Mouse (Mus musculus) liver, adult 2 months (tissue): ENCODE measurements around the gene Mex3b. TPM values are rescaled to one million over a fixed set of nuclear protein-coding genes. Genes with fewer than 3 reads are reported as not detected.

Experiments used
- DNase-seq: peaks from one replicate; pipeline ENCODE4 v3.0.0-alpha.2; 2011; ENCODE audit warnings: low read depth, low spot score; ENCODE audit errors: extremely low read depth
- H3K27ac ChIP-seq: fragments of 200-500 bp; replicated peaks from 2 replicates; pipeline ENCODE4 v1.5.1; 2012; ENCODE audit warnings: low read depth, mild to moderate bottlenecking, control low read depth, inconsistent platforms, low read length; ENCODE audit not compliant: insufficient read depth
- H3K27me3 ChIP-seq: fragments of 200-500 bp; 2 replicates; pipeline ENCODE4 v1.6.1; 2012; ENCODE audit warnings: mild to moderate bottlenecking, moderate library complexity, low read length, inconsistent platforms; ENCODE audit not compliant: control insufficient read depth, insufficient read depth
- H3K36me3 ChIP-seq: fragments of 200-500 bp; 2 replicates; pipeline ENCODE4 v1.6.1; 2012; ENCODE audit warnings: low read length, inconsistent platforms; ENCODE audit not compliant: control insufficient read depth, insufficient read depth
- H3K4me1 ChIP-seq: fragments of 200-500 bp; 2 replicates; pipeline ENCODE4 v1.6.1; 2011; ENCODE audit warnings: low read length; ENCODE audit not compliant: control insufficient read depth, insufficient read depth
- H3K4me3 ChIP-seq: fragments of 200-500 bp; 2 replicates; pipeline ENCODE4 v1.5.1; 2011; ENCODE audit warnings: low read depth, mild to moderate bottlenecking, control low read depth, low read length, moderate library complexity; ENCODE audit not compliant: insufficient read depth
- H3K79me2 ChIP-seq: fragments of 200-500 bp; 2 replicates; pipeline ENCODE4 v1.6.1; 2012; ENCODE audit warnings: inconsistent platforms, mild to moderate bottlenecking, low read length, moderate library complexity; ENCODE audit not compliant: control insufficient read depth, insufficient read depth
- H3K9ac ChIP-seq: fragments of 200-500 bp; 2 replicates; pipeline ENCODE4 v1.6.1; 2012; ENCODE audit warnings: low read depth, mild to moderate bottlenecking, control low read depth, inconsistent platforms, low read length
- CTCF ChIP-seq: fragments of 200-500 bp; IDR thresholded peaks from 2 replicates; pipeline ENCODE4 v1.5.1; 2011; ENCODE audit warnings: low read depth, low read length, control low read depth
- POLR2A ChIP-seq: fragments of 200-500 bp; IDR thresholded peaks from 2 replicates; pipeline ENCODE4 v1.6.1; 2011; ENCODE audit warnings: low read length, control low read depth; ENCODE audit not compliant: insufficient read depth; ENCODE audit errors: extremely low read depth
- WGBS: fragments of 180-500 bp; shearing (Covaris S2); methylation state at CpG from one replicate; pipeline ENCODE4 v1.1.7; 2018; 5-methylcytosine and 5-hydroxymethylcytosine counted together
- polyA plus RNA-seq: library from polyadenylated mRNA; depleted of rRNA; stranded (reverse); fragments of >200 nt; gene quantifications from 2 replicates; pipeline ENCODE4 v1.2.3, GENCODE M21; 2012
- total RNA-seq: library from RNA; depleted of rRNA; stranded (reverse); fragments of >200 nt; gene quantifications from 2 replicates; pipeline ENCODE4 v1.2.3, GENCODE M21; 2014

The Mex3b gene
- total and polyA plus RNA-seq, 2 experiments, result 0.28 to 0.56 TPM

DNA sequence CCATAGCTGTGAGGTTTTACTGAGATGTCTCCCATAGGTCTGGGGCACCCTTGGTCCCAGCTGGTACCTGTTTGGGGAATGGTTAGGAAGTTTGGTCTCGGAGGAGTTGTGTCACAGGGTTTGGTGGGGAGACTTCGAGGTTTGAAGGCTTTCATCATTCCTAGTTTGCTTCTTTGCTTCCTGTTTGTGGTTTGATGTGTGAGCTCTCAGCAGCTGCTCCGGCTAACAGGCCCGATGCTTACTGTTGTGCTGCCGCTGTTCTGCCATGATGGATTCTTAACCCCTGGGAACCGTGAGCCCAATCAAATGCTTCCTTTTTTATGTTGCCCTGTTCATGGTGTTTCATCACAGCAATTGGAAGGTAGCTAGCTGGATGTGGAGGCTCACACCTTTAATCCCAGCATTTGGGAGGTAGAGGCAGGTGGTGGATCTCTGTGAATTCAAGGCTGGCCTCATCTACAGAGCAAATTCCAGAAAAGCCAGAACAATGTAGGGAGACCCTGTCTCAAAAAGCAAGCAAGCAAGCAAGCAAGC is 23.3 kb downstream of the Mex3b start:
- Histone ChIP-seq H3K79me2 (no peaks in the 10 kb centered on the region), H3K4me1 (no peaks in the 10 kb centered on the region), H3K36me3 (no peaks in the 10 kb centered on the region), H3K4me3 (no peak overlapping the region), H3K27me3 (no peaks in the 10 kb centered on the region), H3K9ac (no peak overlapping the region), H3K27ac (no peak overlapping the region)
- 75% methylated on average over 6 of the region's 6 CpGs for WGBS
- no peak for TF ChIP-seq POLR2A
- no peak for TF ChIP-seq CTCF
- DNase-seq, result no peak

DNA sequence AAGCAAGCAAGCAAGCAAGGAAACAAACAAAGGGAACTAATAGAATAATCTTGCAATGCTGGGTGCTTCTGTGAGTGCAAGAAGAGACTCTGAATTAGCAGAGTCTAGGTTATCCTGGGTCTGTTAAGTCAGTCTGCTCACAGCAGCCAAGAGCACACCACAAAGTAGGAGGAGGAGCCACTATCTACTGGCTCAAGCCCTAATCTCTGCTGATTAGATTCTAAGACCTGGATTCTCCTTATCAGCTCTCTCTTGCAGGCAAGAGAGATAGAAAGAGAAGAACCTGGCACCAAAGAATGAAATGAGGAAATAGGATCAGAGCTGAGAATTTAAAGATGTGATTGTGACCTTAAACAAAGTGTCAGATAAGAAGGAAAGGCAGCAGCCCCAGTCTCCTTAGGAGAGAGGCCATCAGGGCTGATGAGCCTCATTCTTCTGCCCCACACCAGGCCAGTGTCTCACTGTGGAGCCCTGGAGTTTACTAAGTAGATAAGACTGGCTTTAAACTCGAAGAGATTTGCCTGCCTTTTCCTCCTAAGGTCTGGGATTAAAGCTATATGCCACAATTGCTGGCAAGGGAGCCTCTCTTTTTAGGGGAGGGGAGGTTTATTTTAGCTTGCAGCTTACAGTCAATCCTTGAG is 23.9 kb downstream of the Mex3b start:
- TF ChIP-seq CTCF (no peak), POLR2A (no peak)
- H3K4me3 ChIP-seq, result no peak overlapping the region
- H3K27me3 ChIP-seq, result no peaks in the 10 kb centered on the region
- no peak overlapping the region for H3K27ac ChIP-seq
- 3% methylated on average over 1 of the region's 1 CpGs for WGBS
- H3K36me3 ChIP-seq, result no peaks in the 10 kb centered on the region
- no peak for DNase-seq
- no peaks in the 10 kb centered on the region for H3K79me2 ChIP-seq
- no peaks in the 10 kb centered on the region for H3K4me1 ChIP-seq
- H3K9ac ChIP-seq, result no peak overlapping the region

- 41% methylated on average over 1 of the region's 1 CpGs for WGBS
- no peak overlapping the region for H3K9ac ChIP-seq
- no peaks in the 10 kb centered on the region for H3K4me1 ChIP-seq
- DNase-seq, result no peak
- H3K36me3 ChIP-seq, result no peaks in the 10 kb centered on the region
- H3K27ac ChIP-seq, result no peak overlapping the region
- no peak for TF ChIP-seq POLR2A
- no peak for TF ChIP-seq CTCF
- H3K27me3 ChIP-seq, result no peaks in the 10 kb centered on the region
- H3K4me3 ChIP-seq, result no peak overlapping the region
- H3K79me2 ChIP-seq, result no peaks in the 10 kb centered on the region
Observed at GRCm38 (mm10) chr7:82894366-82894765, 27.2 kb downstream of the Mex3b start.

DNA sequence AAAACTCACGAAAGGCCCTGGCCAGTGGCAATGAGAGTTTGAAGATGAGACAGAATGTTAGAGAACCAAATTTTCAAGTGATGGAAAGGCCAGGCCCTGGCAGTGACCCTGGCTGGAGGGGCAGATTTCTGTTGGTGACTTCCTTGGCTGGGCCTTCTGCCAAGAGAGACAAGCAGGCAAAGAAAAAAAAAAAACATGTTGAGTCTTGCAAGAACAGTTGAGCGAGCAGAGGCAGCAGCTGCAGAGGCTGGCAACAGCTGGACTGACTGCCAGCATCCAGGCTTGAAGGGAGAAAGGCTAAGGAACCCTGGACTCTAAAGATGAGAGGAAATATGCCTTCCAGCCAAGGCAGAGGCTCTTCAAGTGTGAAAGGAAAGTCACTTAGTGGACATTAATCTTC is 28.5 kb downstream of the Mex3b start:
- Histone ChIP-seq H3K4me1 (no peaks in the 10 kb centered on the region), H3K27me3 (no peaks in the 10 kb centered on the region), H3K27ac (no peak overlapping the region), H3K4me3 (no peak overlapping the region), H3K36me3 (no peaks in the 10 kb centered on the region), H3K9ac (no peak overlapping the region), H3K79me2 (no peaks in the 10 kb centered on the region)
- 67% methylated on average over 2 of the region's 2 CpGs for WGBS
- DNase-seq, result no peak
- TF ChIP-seq CTCF, result no peak
- TF ChIP-seq POLR2A, result no peak

GRCm38 (mm10) chr7:82896750-82897149 is 29.6 kb downstream of the Mex3b start:
- Histone ChIP-seq H3K36me3 (no peaks in the 10 kb centered on the region), H3K4me3 (no peak overlapping the region), H3K9ac (no peak overlapping the region), H3K79me2 (no peaks in the 10 kb centered on the region), H3K27ac (no peak overlapping the region), H3K27me3 (no peaks in the 10 kb centered on the region), H3K4me1 (no peaks in the 10 kb centered on the region)
- 72% methylated on average over 3 of the region's 3 CpGs for WGBS
- TF ChIP-seq CTCF (no peak), POLR2A (no peak)
- DNase-seq, result no peak

DNA sequence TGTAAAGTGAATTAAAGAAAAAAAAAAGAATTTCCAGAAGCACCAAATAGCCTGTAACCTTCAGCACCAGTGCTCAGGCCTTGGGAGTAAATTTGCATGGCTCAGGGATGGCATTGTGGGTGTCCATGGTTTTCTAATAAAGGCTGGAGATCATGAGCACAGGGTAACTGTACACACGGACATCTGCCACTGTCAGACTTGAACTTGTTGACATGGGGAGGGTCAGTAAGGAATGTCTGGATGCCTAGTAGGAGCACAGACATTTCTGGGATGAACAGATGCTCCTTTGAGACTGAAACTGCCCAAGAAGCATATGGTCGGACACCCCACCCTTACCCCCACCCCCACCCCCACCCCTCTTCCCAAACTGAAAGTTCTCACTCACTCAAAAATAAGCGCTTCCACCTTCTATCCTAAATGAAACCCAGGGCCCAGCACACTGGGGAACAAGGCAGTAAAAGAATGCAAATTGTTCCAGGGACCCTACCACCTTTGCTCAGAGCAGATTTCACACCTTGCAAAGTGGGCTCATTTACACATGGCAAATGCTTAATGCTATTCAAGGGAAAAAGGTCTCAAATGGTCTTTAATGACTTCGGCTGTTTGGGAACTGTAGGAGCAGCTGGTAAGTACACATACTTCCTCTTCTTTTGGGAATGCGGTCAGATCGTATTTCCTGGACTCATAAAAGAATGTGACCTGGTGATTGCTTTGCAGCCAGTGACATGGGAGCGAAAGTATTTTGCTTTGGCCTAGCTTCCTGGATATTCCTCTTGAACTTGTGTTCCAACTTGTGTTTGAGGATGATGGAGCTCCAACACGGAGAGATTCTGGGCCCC is 32.5 kb downstream of the Mex3b start:
- no peak for DNase-seq
- WGBS, result 73% methylated on average over 8 of the region's 8 CpGs
- H3K79me2 ChIP-seq, result no peaks in the 10 kb centered on the region
- H3K36me3 ChIP-seq, result no peaks in the 10 kb centered on the region
- TF ChIP-seq CTCF, result no peak
- H3K4me3 ChIP-seq, result no peak overlapping the region
- H3K27me3 ChIP-seq, result no peaks in the 10 kb centered on the region
- no peak overlapping the region for H3K27ac ChIP-seq
- H3K4me1 ChIP-seq, result no peaks in the 10 kb centered on the region
- H3K9ac ChIP-seq, result no peak overlapping the region
